Mouse (Mus musculus) midbrain, embryonic 11.5 days (tissue): ENCODE data around the gene Bod1. TPM values are rescaled to one million over a fixed set of nuclear protein-coding genes. Genes with fewer than 3 reads are reported as not detected.

Experiments
- ATAC-seq: fragments of 200-750 bp; cut with Nextera tagmentation; 2 replicates; pipeline ENCODE4 v1.8.0; 2017; ENCODE audit warnings: moderate TSS enrichment, moderate library complexity; ENCODE audit not compliant: low FRiP score
- DNase-seq: peaks from one replicate; pipeline ENCODE4 v3.0.0; 2015; ENCODE audit warnings: low spot score; ENCODE audit errors: missing footprints
- H3K27ac ChIP-seq: fragments of 300-500 bp; sonication (generic); 2 replicates; pipeline ENCODE4 v1.5.1; 2014; ENCODE audit warnings: low read depth, low read length
- H3K27me3 ChIP-seq: fragments of 300-500 bp; sonication (generic); 2 replicates; pipeline ENCODE4 v1.6.1; 2014; ENCODE audit warnings: mild to moderate bottlenecking, low read length, moderate library complexity, mixed read lengths; ENCODE audit not compliant: control insufficient read depth, insufficient read depth
- H3K36me3 ChIP-seq: fragments of 300-500 bp; sonication (generic); 2 replicates; pipeline ENCODE4 v1.6.1; 2014; ENCODE audit warnings: mild to moderate bottlenecking, low read length, moderate library complexity, mixed read lengths; ENCODE audit not compliant: control insufficient read depth, insufficient read depth
- H3K4me1 ChIP-seq: fragments of 300-500 bp; sonication (generic); 2 replicates; pipeline ENCODE4 v1.6.1; 2014; ENCODE audit warnings: low read length; ENCODE audit not compliant: control insufficient read depth, insufficient read depth
- H3K4me2 ChIP-seq: fragments of 300-500 bp; sonication (generic); 2 replicates; pipeline ENCODE4 v1.6.1; 2014; ENCODE audit warnings: mild to moderate bottlenecking, moderate library complexity
- H3K4me3 ChIP-seq: fragments of 300-500 bp; sonication (generic); 2 replicates; pipeline ENCODE4 v1.5.1; 2014; ENCODE audit warnings: low read depth, low read length
- H3K9ac ChIP-seq: fragments of 300-500 bp; sonication (generic); 2 replicates; pipeline ENCODE4 v1.6.1; 2014; ENCODE audit warnings: low read length
- H3K9me3 ChIP-seq: fragments of 300-500 bp; sonication (generic); 2 replicates; pipeline ENCODE4 v1.6.1; 2016; ENCODE audit warnings: low read length; ENCODE audit not compliant: control insufficient read depth
- WGBS: fragments of 180-500 bp; shearing (Covaris S2); extraction: QIAGEN DNeasy Blood & Tissue Kit; methylation state at CpG from one replicate; pipeline ENCODE4 v1.1.7; 2014; 5-methylcytosine and 5-hydroxymethylcytosine counted together
- polyA plus RNA-seq: library from polyadenylated mRNA; unstranded; fragments of >200 nt; fragmentation: Nextera tagmentation; extraction: Ambion mirVana; gene quantifications from 2 replicates; pipeline ENCODE4 v1.2.1, GENCODE M21; 2014

Gene Bod1
- polyA plus RNA-seq, result 148 and 160 TPM in 2 replicates

GRCm38 (mm10) chr11:31671354-31672169, at the start of gene Bod1:
Gene Bod1 (minus strand): TSS chr11:31671885.
- WGBS, result under 1% methylated on average over 73 of the region's 76 CpGs
- H3K27ac ChIP-seq, result no peak within 1 kb of the TSS
- no peaks in the 10 kb centered on the region for H3K27me3 ChIP-seq
- ATAC-seq (peak; percentile 97), DNase-seq (peak; percentile 98)
- H3K9me3 ChIP-seq, result no peaks in the 10 kb centered on the region
- H3K9ac ChIP-seq, result peak within 1 kb of the TSS; percentile 95
- peaks cover 9% of the 10 kb centered on the region for H3K36me3 ChIP-seq
- H3K4me2 ChIP-seq, result peak within 1 kb of the TSS; percentile 61
- H3K4me3 ChIP-seq, result peak within 1 kb of the TSS; percentile 90
- H3K4me1 ChIP-seq, result peaks cover 15% of the 10 kb centered on the region

GRCm38 (mm10) chr11:31719090-31719489, 47.4 kb upstream of the Bod1 start:
- no peaks in the 10 kb centered on the region for H3K27me3 ChIP-seq
- no peaks in the 10 kb centered on the region for H3K9me3 ChIP-seq
- no peak overlapping the region for H3K9ac ChIP-seq
- WGBS, result 86% methylated on average over 4 of the region's 4 CpGs
- no peak overlapping the region for H3K4me2 ChIP-seq
- no peaks in the 10 kb centered on the region for H3K4me1 ChIP-seq
- DNase-seq (no peak), ATAC-seq (no peak)
- H3K27ac ChIP-seq, result no peak overlapping the region
- no peak overlapping the region for H3K4me3 ChIP-seq
- no peaks in the 10 kb centered on the region for H3K36me3 ChIP-seq

GRCm38 (mm10) chr11:31717926-31718735, 46.4 kb upstream of the Bod1 start:
- no peak for ATAC-seq
- H3K9me3 ChIP-seq, result no peaks in the 10 kb centered on the region
- WGBS, result 75% methylated on average over 4 of the region's 4 CpGs
- no peaks in the 10 kb centered on the region for H3K27me3 ChIP-seq
- H3K36me3 ChIP-seq, result no peaks in the 10 kb centered on the region
- no peak overlapping the region for H3K27ac ChIP-seq
- no peak for DNase-seq
- H3K4me3 ChIP-seq, result no peak overlapping the region
- H3K4me2 ChIP-seq, result no peak overlapping the region
- H3K9ac ChIP-seq, result no peak overlapping the region
- peaks cover 5% of the 10 kb centered on the region for H3K4me1 ChIP-seq

- Histone ChIP-seq H3K27ac (no peak overlapping the region), H3K9me3 (no peaks in the 10 kb centered on the region), H3K9ac (no peak overlapping the region), H3K4me1 (peaks cover 10% of the 10 kb centered on the region), H3K27me3 (no peaks in the 10 kb centered on the region), H3K4me3 (no peak overlapping the region), H3K4me2 (no peak overlapping the region), H3K36me3 (no peaks in the 10 kb centered on the region)
- ATAC-seq (peak; percentile 52; the same call in 1 of the 2 replicates), DNase-seq (no peak)
- WGBS, result 83% methylated on average over 6 of the region's 6 CpGs
These were observed 42.0 kb upstream of the Bod1 start for GRCm38 (mm10) chr11:31713641-31714121.

- H3K9ac ChIP-seq, result peak overlapping the region; percentile 27; the same call in 1 of the 2 replicates
- H3K4me3 ChIP-seq, result no peak overlapping the region
- ATAC-seq, result 0 out of 2 replicates have a peak, but pooled peaks have one; percentile 19
- DNase-seq, result no peak
- H3K27me3 ChIP-seq, result no peaks in the 10 kb centered on the region
- H3K4me1 ChIP-seq, result peaks cover 10% of the 10 kb centered on the region
- no peaks in the 10 kb centered on the region for H3K9me3 ChIP-seq
- H3K27ac ChIP-seq, result no peak overlapping the region
- H3K4me2 ChIP-seq, result no peak overlapping the region
- no peaks in the 10 kb centered on the region for H3K36me3 ChIP-seq
- 42% methylated on average over 8 of the region's 8 CpGs for WGBS
These were observed 41.4 kb upstream of the Bod1 start for GRCm38 (mm10) chr11:31713116-31713515.

- Histone ChIP-seq H3K4me3 (no peak overlapping the region), H3K4me1 (peaks cover 1% of the 10 kb centered on the region), H3K36me3 (no peaks in the 10 kb centered on the region), H3K9ac (no peak overlapping the region), H3K27ac (no peak overlapping the region), H3K27me3 (no peaks in the 10 kb centered on the region), H3K4me2 (no peak overlapping the region), H3K9me3 (no peaks in the 10 kb centered on the region; the same call in 1 of the 2 replicates)
- ATAC-seq (no peak), DNase-seq (no peak)
These were observed 36.1 kb upstream of the Bod1 start for GRCm38 (mm10) chr11:31707771-31708170.

- Histone ChIP-seq H3K36me3 (no peaks in the 10 kb centered on the region), H3K4me1 (no peaks in the 10 kb centered on the region; the same call in 1 of the 2 replicates), H3K27me3 (no peaks in the 10 kb centered on the region), H3K9me3 (no peaks in the 10 kb centered on the region; the same call in 1 of the 2 replicates), H3K9ac (no peak overlapping the region), H3K4me3 (no peak overlapping the region), H3K27ac (no peak overlapping the region), H3K4me2 (no peak overlapping the region)
- ATAC-seq (no peak), DNase-seq (no peak)
- WGBS, result 78% methylated on average over 8 of the region's 8 CpGs
These were observed 31.5 kb upstream of the Bod1 start for GRCm38 (mm10) chr11:31703173-31703572.

- Histone ChIP-seq H3K4me1 (no peaks in the 10 kb centered on the region; the same call in 1 of the 2 replicates), H3K4me2 (no peak overlapping the region), H3K36me3 (no peaks in the 10 kb centered on the region), H3K9me3 (no peaks in the 10 kb centered on the region), H3K4me3 (no peak overlapping the region), H3K27ac (no peak overlapping the region), H3K27me3 (no peaks in the 10 kb centered on the region), H3K9ac (no peak overlapping the region)
- ATAC-seq, result no peak
- WGBS, result 97% methylated on average over 3 of the region's 3 CpGs
- no peak for DNase-seq
These were observed 30.2 kb upstream of the Bod1 start for GRCm38 (mm10) chr11:31701901-31702300.

- H3K9ac ChIP-seq, result no peak overlapping the region
- no peaks in the 10 kb centered on the region for H3K9me3 ChIP-seq
- H3K4me3 ChIP-seq, result no peak overlapping the region
- DNase-seq (peak; percentile 57), ATAC-seq (no peak)
- H3K4me1 ChIP-seq, result no peaks in the 10 kb centered on the region; the same call in 1 of the 2 replicates
- H3K4me2 ChIP-seq, result no peak overlapping the region
- no peaks in the 10 kb centered on the region for H3K27me3 ChIP-seq
- no peaks in the 10 kb centered on the region for H3K36me3 ChIP-seq
- H3K27ac ChIP-seq, result no peak overlapping the region
- 54% methylated on average over 3 of the region's 3 CpGs for WGBS
These were observed 27.8 kb upstream of the Bod1 start for GRCm38 (mm10) chr11:31699502-31699901.
